Mouse (Mus musculus): ENCODE data around the gene Dusp9. TPM values are rescaled to one million over a fixed set of nuclear protein-coding genes. Genes with fewer than 3 reads are reported as not detected.
A peak's percentile ranks its signal among the peaks of the same experiment; 100 is the strongest.

Dusp9 gene
- polyA plus RNA-seq (2012; rRNA removed), result 1.1 and 1.2 TPM in 2 replicates

GRCm38 (mm10) chrX:73639255-73639675, at the start of gene Dusp9:
TSS of gene Dusp9 (plus strand) at chrX:73639419.
- Histone ChIP-seq H3K4me3 (ENCODE audit: control insufficient read depth, insufficient read depth, low read length) (peak within 1 kb of the TSS; percentile 31), H3K4me1 (replicated peaks; ENCODE audit: control insufficient read depth, insufficient read depth, low read length) (peaks cover 9% of the 10 kb centered on the region), H3K27ac (ENCODE audit: control insufficient read depth, insufficient read depth, low read length) (no peak within 1 kb of the TSS), H3K27me3 (ENCODE audit: control insufficient read depth, insufficient read depth, low read length) (peaks cover 5% of the 10 kb centered on the region; the same call in 1 of the 2 replicates), H3K36me3 (ENCODE audit: control insufficient read depth, insufficient read depth, low read length) (no peaks in the 10 kb centered on the region)
- TF ChIP-seq POLR2A (IDR thresholded peaks at IDR 0.05; ENCODE audit: control insufficient read depth, extremely low read depth, insufficient read depth, low read length, poor library complexity) (no peak), CTCF (IDR thresholded peaks at IDR 0.05; ENCODE audit: borderline replicate concordance, control insufficient read depth, extremely low read depth, insufficient read depth, low read length, poor library complexity) (no peak)
- no peak for DNase-seq
- WGBS, result 7% methylated on average over 27 of the region's 28 CpGs

- Histone ChIP-seq H3K27me3 (ENCODE audit: control insufficient read depth, insufficient read depth, low read length) (no peaks in the 10 kb centered on the region), H3K4me3 (ENCODE audit: control insufficient read depth, insufficient read depth, low read length) (no peak overlapping the region), H3K4me1 (replicated peaks; ENCODE audit: control insufficient read depth, insufficient read depth, low read length) (peaks cover 17% of the 10 kb centered on the region), H3K27ac (ENCODE audit: control insufficient read depth, insufficient read depth, low read length) (peak overlapping the region; percentile 54; the same call in 1 of the 2 replicates), H3K36me3 (ENCODE audit: control insufficient read depth, insufficient read depth, low read length) (no peaks in the 10 kb centered on the region)
- peak; percentile 61 for DNase-seq
- 0% methylated on average over 6 of the region's 6 CpGs for WGBS
- TF ChIP-seq POLR2A (IDR thresholded peaks at IDR 0.05; ENCODE audit: control insufficient read depth, extremely low read depth, insufficient read depth, low read length, poor library complexity), result no peak
- peak; percentile 43; the same call in 1 of the 2 replicates for TF ChIP-seq CTCF (IDR thresholded peaks at IDR 0.05; ENCODE audit: borderline replicate concordance, control insufficient read depth, extremely low read depth, insufficient read depth, low read length, poor library complexity)
Measured at GRCm38 (mm10) chrX:73593212-73593611, 46.0 kb upstream of the Dusp9 start.

- WGBS, result 93% methylated on average over 12 of the region's 12 CpGs
- TF ChIP-seq CTCF (IDR thresholded peaks at IDR 0.05; ENCODE audit: borderline replicate concordance, control insufficient read depth, extremely low read depth, insufficient read depth, low read length, poor library complexity) (no peak), POLR2A (IDR thresholded peaks at IDR 0.05; ENCODE audit: control insufficient read depth, extremely low read depth, insufficient read depth, low read length, poor library complexity) (no peak)
- Histone ChIP-seq H3K4me3 (ENCODE audit: control insufficient read depth, insufficient read depth, low read length) (no peak overlapping the region), H3K36me3 (ENCODE audit: control insufficient read depth, insufficient read depth, low read length) (no peaks in the 10 kb centered on the region), H3K4me1 (replicated peaks; ENCODE audit: control insufficient read depth, insufficient read depth, low read length) (peaks cover 17% of the 10 kb centered on the region), H3K27ac (ENCODE audit: control insufficient read depth, insufficient read depth, low read length) (no peak overlapping the region), H3K27me3 (ENCODE audit: control insufficient read depth, insufficient read depth, low read length) (no peaks in the 10 kb centered on the region)
- no peak for DNase-seq
Measured at GRCm38 (mm10) chrX:73594451-73595121, 44.6 kb upstream of the Dusp9 start.

- H3K4me3 ChIP-seq (ENCODE audit: control insufficient read depth, insufficient read depth, low read length), result no peak overlapping the region
- no peak for TF ChIP-seq POLR2A (IDR thresholded peaks at IDR 0.05; ENCODE audit: control insufficient read depth, extremely low read depth, insufficient read depth, low read length, poor library complexity)
- TF ChIP-seq CTCF (IDR thresholded peaks at IDR 0.05; ENCODE audit: borderline replicate concordance, control insufficient read depth, extremely low read depth, insufficient read depth, low read length, poor library complexity), result no peak
- no peaks in the 10 kb centered on the region for H3K27me3 ChIP-seq (ENCODE audit: control insufficient read depth, insufficient read depth, low read length)
- 99% methylated on average over 4 of the region's 4 CpGs for WGBS
- no peaks in the 10 kb centered on the region for H3K36me3 ChIP-seq (ENCODE audit: control insufficient read depth, insufficient read depth, low read length)
- no peak overlapping the region for H3K27ac ChIP-seq (ENCODE audit: control insufficient read depth, insufficient read depth, low read length)
- peaks cover 17% of the 10 kb centered on the region for H3K4me1 ChIP-seq (replicated peaks; ENCODE audit: control insufficient read depth, insufficient read depth, low read length)
- DNase-seq, result no peak
Measured at GRCm38 (mm10) chrX:73595297-73595938, 43.8 kb upstream of the Dusp9 start.

GRCm38 (mm10) chrX:73601456-73601855, 37.8 kb upstream of the Dusp9 start:
- TF ChIP-seq POLR2A (IDR thresholded peaks at IDR 0.05; ENCODE audit: control insufficient read depth, extremely low read depth, insufficient read depth, low read length, poor library complexity), result no peak
- no peak overlapping the region for H3K4me3 ChIP-seq (ENCODE audit: control insufficient read depth, insufficient read depth, low read length)
- H3K27me3 ChIP-seq (ENCODE audit: control insufficient read depth, insufficient read depth, low read length), result no peaks in the 10 kb centered on the region
- H3K4me1 ChIP-seq (replicated peaks; ENCODE audit: control insufficient read depth, insufficient read depth, low read length), result no peaks in the 10 kb centered on the region
- no peak overlapping the region for H3K27ac ChIP-seq (ENCODE audit: control insufficient read depth, insufficient read depth, low read length)
- no peak for DNase-seq
- no peaks in the 10 kb centered on the region for H3K36me3 ChIP-seq (ENCODE audit: control insufficient read depth, insufficient read depth, low read length)
- 84% methylated on average over 1 of the region's 1 CpGs for WGBS

GRCm38 (mm10) chrX:73613665-73614064, 25.6 kb upstream of the Dusp9 start:
- H3K27me3 ChIP-seq (ENCODE audit: control insufficient read depth, insufficient read depth, low read length), result no peaks in the 10 kb centered on the region
- H3K36me3 ChIP-seq (ENCODE audit: control insufficient read depth, insufficient read depth, low read length), result no peaks in the 10 kb centered on the region
- no peak for DNase-seq
- H3K4me3 ChIP-seq (ENCODE audit: control insufficient read depth, insufficient read depth, low read length), result no peak overlapping the region
- no peak for TF ChIP-seq CTCF (IDR thresholded peaks at IDR 0.05; ENCODE audit: borderline replicate concordance, control insufficient read depth, extremely low read depth, insufficient read depth, low read length, poor library complexity)
- no peak for TF ChIP-seq POLR2A (IDR thresholded peaks at IDR 0.05; ENCODE audit: control insufficient read depth, extremely low read depth, insufficient read depth, low read length, poor library complexity)
- no peak overlapping the region for H3K27ac ChIP-seq (ENCODE audit: control insufficient read depth, insufficient read depth, low read length)
- H3K4me1 ChIP-seq (replicated peaks; ENCODE audit: control insufficient read depth, insufficient read depth, low read length), result no peaks in the 10 kb centered on the region
- 88% methylated on average over 4 of the region's 4 CpGs for WGBS
